Mouse (Mus musculus): Measurements from ENCODE around the gene Capzb.

- TF ChIP-seq POLR2A (IDR thresholded peaks at IDR 0.05; ENCODE audit: extremely low read depth, insufficient read depth, low read length) (no peak), CTCF (IDR thresholded peaks at IDR 0.05; ENCODE audit: low read depth, low read length) (no peak)
Observed at GRCm38 (mm10) chr4:139250886-139251285, 58.2 kb downstream of the Capzb start.
